Mouse (Mus musculus) ovary, adult 18-20 months (tissue): ENCODE results near the gene Pdzd2.

ENCODE experiments used
- DNase-seq: peaks from one replicate; pipeline ENCODE4 v3.0.0; 2022; ENCODE audit warnings: low spot score, mixed read lengths

The Pdzd2 gene

GRCm38 (mm10) chr15:12739277-12740247, at the start of gene Pdzd2:
Gene Pdzd2 (minus strand): TSS chr15:12739924.
- DNase-seq: peak; percentile 96

GRCm38 (mm10) chr15:12789406-12789867, 49.7 kb upstream of the Pdzd2 start:
- DNase-seq: no peak

- DNase-seq: no peak
Observed at GRCm38 (mm10) chr15:12788536-12788935, 48.8 kb upstream of the Pdzd2 start.

- DNase-seq: no peak
Observed at GRCm38 (mm10) chr15:12781729-12782326, 42.1 kb upstream of the Pdzd2 start.

GRCm38 (mm10) chr15:12781296-12781695, 41.6 kb upstream of the Pdzd2 start:
- no peak for DNase-seq

GRCm38 (mm10) chr15:12774149-12774753, 34.5 kb upstream of the Pdzd2 start:
- no peak for DNase-seq

GRCm38 (mm10) chr15:12770958-12771357, 31.2 kb upstream of the Pdzd2 start:
- no peak for DNase-seq

- DNase-seq: no peak
Observed at GRCm38 (mm10) chr15:12766848-12767247, 27.1 kb upstream of the Pdzd2 start.

- no peak for DNase-seq
Observed at GRCm38 (mm10) chr15:12763147-12763546, 23.4 kb upstream of the Pdzd2 start.

GRCm38 (mm10) chr15:12762258-12762913, 22.7 kb upstream of the Pdzd2 start:
- no peak for DNase-seq

- DNase-seq: no peak
Observed at GRCm38 (mm10) chr15:12760747-12761146, 21.0 kb upstream of the Pdzd2 start.

GRCm38 (mm10) chr15:12758461-12758860, 18.7 kb upstream of the Pdzd2 start:
- no peak for DNase-seq

GRCm38 (mm10) chr15:12757757-12758156, 18.0 kb upstream of the Pdzd2 start:
- no peak for DNase-seq

- DNase-seq: no peak
Observed at GRCm38 (mm10) chr15:12753201-12753600, 13.5 kb upstream of the Pdzd2 start.

GRCm38 (mm10) chr15:12750963-12751362, 11.2 kb upstream of the Pdzd2 start:
- no peak for DNase-seq

GRCm38 (mm10) chr15:12749549-12750301, 10.0 kb upstream of the Pdzd2 start:
- DNase-seq: no peak

- DNase-seq: no peak
Observed at GRCm38 (mm10) chr15:12742117-12742906, 2.6 kb upstream of the Pdzd2 start.

GRCm38 (mm10) chr15:12738301-12739093, 1.2 kb downstream of the Pdzd2 start:
- no peak for DNase-seq

- DNase-seq: no peak
Observed at GRCm38 (mm10) chr15:12735208-12735607, 4.5 kb downstream of the Pdzd2 start.

GRCm38 (mm10) chr15:12734221-12734620, 5.5 kb downstream of the Pdzd2 start:
- DNase-seq: no peak
